Mouse (Mus musculus) layer of hippocampus, adult 9-11 months (tissue): ENCODE measurements around the gene Spen.

Experiments
- DNase-seq: peaks from one replicate; pipeline ENCODE4 v3.0.0; 2022

The Spen gene

GRCm38 (mm10) chr4:141469343-141469742 is 69.1 kb downstream of the Spen start:
- DNase-seq: no peak

- no peak for DNase-seq
These were observed 69.8 kb downstream of the Spen start for GRCm38 (mm10) chr4:141468576-141468975.

GRCm38 (mm10) chr4:141467581-141467927 is 70.8 kb downstream of the Spen start:
- DNase-seq: no peak

- DNase-seq: no peak
These were observed 71.4 kb downstream of the Spen start for GRCm38 (mm10) chr4:141466844-141467580.

GRCm38 (mm10) chr4:141466289-141466795 is 72.1 kb downstream of the Spen start:
- no peak for DNase-seq

GRCm38 (mm10) chr4:141465512-141466288 is 72.7 kb downstream of the Spen start:
- no peak for DNase-seq

GRCm38 (mm10) chr4:141464722-141465121 is 73.7 kb downstream of the Spen start:
- DNase-seq: no peak

- DNase-seq: no peak
These were observed 74.9 kb downstream of the Spen start for GRCm38 (mm10) chr4:141463472-141463871.

GRCm38 (mm10) chr4:141461576-141461975 is 76.8 kb downstream of the Spen start:
- no peak for DNase-seq

- no peak for DNase-seq
These were observed 77.3 kb downstream of the Spen start for GRCm38 (mm10) chr4:141461088-141461487.

- no peak for DNase-seq
These were observed 77.9 kb downstream of the Spen start for GRCm38 (mm10) chr4:141460481-141460880.

GRCm38 (mm10) chr4:141459766-141460165 is 78.6 kb downstream of the Spen start:
- no peak for DNase-seq

GRCm38 (mm10) chr4:141458888-141459287 is 79.5 kb downstream of the Spen start:
- DNase-seq: no peak

- DNase-seq: no peak
These were observed 80.2 kb downstream of the Spen start for GRCm38 (mm10) chr4:141458236-141458635.

GRCm38 (mm10) chr4:141456193-141456938 is 82.0 kb downstream of the Spen start:
- no peak for DNase-seq

- no peak for DNase-seq
These were observed 82.9 kb downstream of the Spen start for GRCm38 (mm10) chr4:141455526-141455925.

- no peak for DNase-seq
These were observed 83.6 kb downstream of the Spen start for GRCm38 (mm10) chr4:141454581-141455350.

GRCm38 (mm10) chr4:141451916-141452450 is 86.4 kb downstream of the Spen start:
- no peak for DNase-seq

- no peak for DNase-seq
These were observed 87.1 kb downstream of the Spen start for GRCm38 (mm10) chr4:141451251-141451650.

- no peak for DNase-seq
These were observed 92.2 kb downstream of the Spen start for GRCm38 (mm10) chr4:141446211-141446610.

GRCm38 (mm10) chr4:141445328-141445720 is 93.1 kb downstream of the Spen start:
- DNase-seq: no peak
